Mouse (Mus musculus): Measurements from ENCODE around the gene Btg2. TPM values are rescaled to one million over a fixed set of nuclear protein-coding genes. Genes with fewer than 3 reads are reported as not detected.

The Btg2 gene
- polyA plus RNA-seq, 1 experiment from 2014 or later: 21.2 TPM

DNA sequence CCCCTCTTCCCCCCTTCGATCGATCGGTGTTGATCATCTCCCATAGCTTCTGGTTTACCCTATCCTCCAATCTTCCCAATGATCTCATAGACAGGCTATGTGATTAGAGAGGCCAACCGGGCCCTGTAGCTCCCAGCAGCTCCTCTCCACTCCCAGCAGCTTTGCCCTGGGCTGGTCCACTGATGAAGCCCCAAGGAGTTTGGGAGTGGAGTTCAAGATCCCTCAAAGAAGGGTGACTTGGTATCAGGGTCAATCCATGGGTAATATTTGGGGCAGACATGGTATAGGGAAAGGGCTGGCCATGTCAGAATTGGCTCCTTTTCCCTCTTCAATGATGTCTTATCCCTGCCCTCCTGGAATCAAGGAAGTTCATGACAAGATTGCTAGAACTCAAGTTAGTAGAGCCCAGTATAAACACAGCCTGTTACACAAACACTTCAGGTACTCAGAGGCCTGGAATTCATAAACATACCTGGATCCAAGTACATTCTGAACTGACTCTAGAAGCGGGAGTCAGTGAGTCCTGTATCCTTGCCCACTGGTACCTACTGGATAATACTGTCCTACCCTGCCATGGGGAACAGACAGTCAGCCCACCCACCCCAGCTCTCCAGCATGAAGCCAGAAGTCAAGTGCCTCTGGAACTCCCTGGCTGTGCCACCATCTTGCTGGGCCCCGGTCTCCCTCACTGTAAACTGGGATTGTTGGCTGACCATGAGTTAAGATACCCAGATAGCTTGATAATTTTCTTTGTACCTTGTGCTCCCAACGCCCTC is 18.3 kb upstream of the Btg2 start:
- no peak for ATAC-seq (ENCODE audit: insufficient number of reproducible peaks, insufficient read depth, low FRiP score, low TSS enrichment, low read depth)
- Histone ChIP-seq H3K27ac (peak overlapping the region; percentile 81), H3K4me3 (no peak overlapping the region), H3K27me3 (no peaks in the 10 kb centered on the region), H3K36me3 (no peaks in the 10 kb centered on the region), H3K9ac (no peak overlapping the region), H3K9me3 (no peaks in the 10 kb centered on the region), H3K4me1 (peaks cover 68% of the 10 kb centered on the region), H3K4me2 (no peak overlapping the region)
- 90% methylated on average over 7 of the region's 7 CpGs for WGBS

DNA sequence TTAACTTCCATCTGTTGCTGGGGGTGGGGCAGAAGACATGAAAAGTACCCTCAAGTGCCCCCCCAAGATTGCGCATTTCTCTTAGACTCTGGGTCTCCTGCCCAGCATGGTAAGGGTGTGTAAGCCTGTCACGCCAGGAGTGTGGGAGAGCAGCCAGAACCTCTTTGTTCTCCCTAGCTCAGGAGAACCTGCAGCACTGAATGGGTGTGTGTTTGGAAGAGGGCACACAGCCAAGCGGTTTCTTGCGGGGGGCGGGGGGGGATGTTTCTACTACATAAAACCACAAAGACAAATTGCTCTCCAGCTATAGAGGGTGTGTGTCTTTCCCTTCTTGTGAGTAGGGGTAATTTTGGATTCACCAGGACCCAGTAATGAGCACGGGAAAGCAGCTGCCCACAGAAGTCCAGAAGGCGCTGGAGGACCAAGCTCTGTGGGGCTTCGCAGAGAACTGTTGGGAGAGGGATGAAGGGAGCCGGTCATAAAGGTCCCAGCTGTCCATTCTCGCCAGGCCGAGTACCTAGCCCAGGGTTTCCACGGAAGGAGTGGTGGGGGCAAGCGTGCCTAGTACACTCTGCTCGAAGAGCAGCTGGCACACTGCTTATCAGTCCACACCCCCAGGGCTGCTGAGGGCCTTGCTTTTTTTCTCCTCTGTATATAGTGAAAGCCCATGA is 17.5 kb upstream of the Btg2 start:
- Histone ChIP-seq H3K4me1 (peaks cover 68% of the 10 kb centered on the region), H3K9me3 (no peaks in the 10 kb centered on the region), H3K4me3 (no peak overlapping the region), H3K4me2 (peak overlapping the region; percentile 30; the same call in 1 of the 2 replicates), H3K9ac (peak overlapping the region; percentile 41; the same call in 1 of the 2 replicates), H3K27me3 (no peaks in the 10 kb centered on the region), H3K36me3 (no peaks in the 10 kb centered on the region), H3K27ac (peak overlapping the region; percentile 81)
- 0 out of 2 replicates have a peak, but pooled peaks have one; percentile 20 for ATAC-seq (ENCODE audit: insufficient number of reproducible peaks, insufficient read depth, low FRiP score, low TSS enrichment, low read depth)
- WGBS: 56% methylated on average over 14 of the region's 14 CpGs

- H3K27ac ChIP-seq: peak overlapping the region; percentile 81
- H3K36me3 ChIP-seq: no peaks in the 10 kb centered on the region
Measured at GRCm38 (mm10) chr1:134095721-134096120, 16.8 kb upstream of the Btg2 start.

GRCm38 (mm10) chr1:134095033-134095612 is 16.2 kb upstream of the Btg2 start:
- ATAC-seq (ENCODE audit: insufficient number of reproducible peaks, insufficient read depth, low FRiP score, low TSS enrichment, low read depth): no peak
- Histone ChIP-seq H3K4me3 (no peak overlapping the region), H3K9me3 (no peaks in the 10 kb centered on the region), H3K27ac (no peak overlapping the region), H3K27me3 (no peaks in the 10 kb centered on the region), H3K9ac (no peak overlapping the region), H3K4me2 (no peak overlapping the region), H3K4me1 (peaks cover 63% of the 10 kb centered on the region), H3K36me3 (no peaks in the 10 kb centered on the region)
- 62% methylated on average over 7 of the region's 7 CpGs for WGBS

More at GRCm38 (mm10) chr1:134095721-134096120, 16.8 kb upstream of the Btg2 start:
- Histone ChIP-seq H3K27me3 (no peaks in the 10 kb centered on the region), H3K4me2 (0 out of 2 replicates have a peak overlapping the region, but pooled peaks have one; percentile 18), H3K4me3 (no peak overlapping the region), H3K9me3 (no peaks in the 10 kb centered on the region), H3K9ac (peak overlapping the region; percentile 41; the same call in 1 of the 2 replicates), H3K4me1 (peaks cover 66% of the 10 kb centered on the region)
- whole genome bisulfite sequencing: 80% methylated on average over 4 of the region's 4 CpGs
- ATAC-seq (ENCODE audit: insufficient number of reproducible peaks, insufficient read depth, low FRiP score, low TSS enrichment, low read depth): no peak

- H3K36me3 ChIP-seq: no peaks in the 10 kb centered on the region
- peak overlapping the region; percentile 86 for H3K27ac ChIP-seq
- no peak for ATAC-seq (ENCODE audit: insufficient number of reproducible peaks, insufficient read depth, low FRiP score, low TSS enrichment, low read depth)
- H3K4me3 ChIP-seq: peak overlapping the region; percentile 50; the same call in 1 of the 2 replicates
- peak overlapping the region; percentile 77; the same call in 1 of the 2 replicates for H3K9ac ChIP-seq
- H3K4me2 ChIP-seq: peak overlapping the region; percentile 81
- no peaks in the 10 kb centered on the region for H3K9me3 ChIP-seq
- 58% methylated on average over 13 of the region's 13 CpGs for WGBS
- peaks cover 56% of the 10 kb centered on the region for H3K4me1 ChIP-seq
- no peaks in the 10 kb centered on the region for H3K27me3 ChIP-seq
Measured at GRCm38 (mm10) chr1:134093771-134094526, 15.0 kb upstream of the Btg2 start.

- no peaks in the 10 kb centered on the region for H3K36me3 ChIP-seq
- no peaks in the 10 kb centered on the region for H3K9me3 ChIP-seq
- peak overlapping the region; percentile 86 for H3K27ac ChIP-seq
- peak; percentile 89 for ATAC-seq (ENCODE audit: insufficient number of reproducible peaks, insufficient read depth, low FRiP score, low TSS enrichment, low read depth)
- H3K4me2 ChIP-seq: peak overlapping the region; percentile 81
- H3K4me1 ChIP-seq: peaks cover 47% of the 10 kb centered on the region
- peak overlapping the region; percentile 77 for H3K9ac ChIP-seq
- H3K27me3 ChIP-seq: no peaks in the 10 kb centered on the region
- 3% methylated on average over 36 of the region's 43 CpGs for WGBS
- peak overlapping the region; percentile 50 for H3K4me3 ChIP-seq
Measured at GRCm38 (mm10) chr1:134092852-134093770, 14.2 kb upstream of the Btg2 start.

- H3K36me3 ChIP-seq: no peaks in the 10 kb centered on the region
- ATAC-seq (ENCODE audit: insufficient number of reproducible peaks, insufficient read depth, low FRiP score, low TSS enrichment, low read depth): no peak
- peaks cover 42% of the 10 kb centered on the region for H3K4me1 ChIP-seq
- H3K4me3 ChIP-seq: peak overlapping the region; percentile 50
- no peaks in the 10 kb centered on the region for H3K9me3 ChIP-seq
- H3K27me3 ChIP-seq: no peaks in the 10 kb centered on the region
- peak overlapping the region; percentile 77 for H3K9ac ChIP-seq
- peak overlapping the region; percentile 81 for H3K4me2 ChIP-seq
- peak overlapping the region; percentile 86 for H3K27ac ChIP-seq
- 34% methylated on average over 6 of the region's 6 CpGs for WGBS
Measured at GRCm38 (mm10) chr1:134092368-134092767, 13.4 kb upstream of the Btg2 start.

DNA sequence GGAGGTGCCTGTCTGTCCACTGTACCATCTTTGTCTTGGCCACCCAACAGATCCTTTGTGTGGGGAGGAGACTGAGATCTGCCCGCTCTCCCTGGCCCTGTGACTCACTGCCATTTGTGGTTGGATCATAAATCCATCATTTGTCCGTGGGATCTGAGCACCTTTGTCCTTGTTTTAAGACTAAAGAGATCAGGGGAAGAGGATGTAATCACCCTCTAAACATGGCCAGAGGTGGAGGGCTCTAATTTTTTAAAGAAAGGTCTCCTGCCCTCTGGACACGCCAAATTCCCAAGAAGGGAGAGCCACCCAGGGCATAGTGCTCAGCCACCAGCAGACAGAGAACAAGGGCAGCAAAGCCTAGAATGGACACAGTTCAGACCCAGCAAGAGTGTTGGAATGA is 12.9 kb upstream of the Btg2 start:
- H3K27me3 ChIP-seq: no peaks in the 10 kb centered on the region
- no peaks in the 10 kb centered on the region for H3K9me3 ChIP-seq
- no peak overlapping the region for H3K9ac ChIP-seq
- H3K27ac ChIP-seq: no peak overlapping the region
- ATAC-seq (ENCODE audit: insufficient number of reproducible peaks, insufficient read depth, low FRiP score, low TSS enrichment, low read depth): no peak
- WGBS: 88% methylated on average over 3 of the region's 3 CpGs
- peaks cover 43% of the 10 kb centered on the region for H3K4me1 ChIP-seq
- no peak overlapping the region for H3K4me3 ChIP-seq
- no peak overlapping the region for H3K4me2 ChIP-seq
- H3K36me3 ChIP-seq: no peaks in the 10 kb centered on the region

- no peaks in the 10 kb centered on the region for H3K36me3 ChIP-seq
- H3K9ac ChIP-seq: no peak overlapping the region
- H3K4me1 ChIP-seq: peaks cover 27% of the 10 kb centered on the region
- no peak overlapping the region for H3K4me3 ChIP-seq
- H3K4me2 ChIP-seq: no peak overlapping the region
- H3K27ac ChIP-seq: no peak overlapping the region; the same call in 1 of the 2 replicates
- 87% methylated on average over 7 of the region's 7 CpGs for WGBS
- no peaks in the 10 kb centered on the region for H3K27me3 ChIP-seq
- H3K9me3 ChIP-seq: no peaks in the 10 kb centered on the region
- no peak for ATAC-seq (ENCODE audit: insufficient number of reproducible peaks, insufficient read depth, low FRiP score, low TSS enrichment, low read depth)
Measured at GRCm38 (mm10) chr1:134089074-134089473, 10.2 kb upstream of the Btg2 start.

- 50% methylated on average over 16 of the region's 16 CpGs for WGBS
- H3K9ac ChIP-seq: peak overlapping the region; percentile 40
- no peaks in the 10 kb centered on the region for H3K36me3 ChIP-seq
- no peaks in the 10 kb centered on the region for H3K9me3 ChIP-seq
- H3K4me1 ChIP-seq: peaks cover 21% of the 10 kb centered on the region
- no peak for ATAC-seq (ENCODE audit: insufficient number of reproducible peaks, insufficient read depth, low FRiP score, low TSS enrichment, low read depth)
- peak overlapping the region; percentile 28 for H3K4me2 ChIP-seq
- H3K27ac ChIP-seq: no peak overlapping the region
- H3K4me3 ChIP-seq: no peak overlapping the region
- no peaks in the 10 kb centered on the region for H3K27me3 ChIP-seq
Measured at GRCm38 (mm10) chr1:134086811-134087398, 8.0 kb upstream of the Btg2 start.
